Mouse (Mus musculus) ES-Bruce4 (cell line): Measurements from ENCODE around the gene Clrn1.
"Not testable (repeated sequence)": the region's sequence is repeated elsewhere in the genome, so short reads cannot be mapped to it uniquely, and the experiment has no call there.

Experiments used
- CTCF ChIP-seq: IDR thresholded peaks from one replicate; pipeline ENCODE4 v1.8.1; 2011; ENCODE audit warnings: low read depth, low read length
- EP300 ChIP-seq: IDR thresholded peaks from 2 replicates; pipeline ENCODE4 v1.6.1; 2011; ENCODE audit warnings: low read depth, low read length; ENCODE audit not compliant: insufficient read depth
- POLR2A ChIP-seq: IDR thresholded peaks from one replicate; pipeline ENCODE4 v1.8.1; 2011; ENCODE audit warnings: low read length; ENCODE audit not compliant: insufficient read depth

DNA sequence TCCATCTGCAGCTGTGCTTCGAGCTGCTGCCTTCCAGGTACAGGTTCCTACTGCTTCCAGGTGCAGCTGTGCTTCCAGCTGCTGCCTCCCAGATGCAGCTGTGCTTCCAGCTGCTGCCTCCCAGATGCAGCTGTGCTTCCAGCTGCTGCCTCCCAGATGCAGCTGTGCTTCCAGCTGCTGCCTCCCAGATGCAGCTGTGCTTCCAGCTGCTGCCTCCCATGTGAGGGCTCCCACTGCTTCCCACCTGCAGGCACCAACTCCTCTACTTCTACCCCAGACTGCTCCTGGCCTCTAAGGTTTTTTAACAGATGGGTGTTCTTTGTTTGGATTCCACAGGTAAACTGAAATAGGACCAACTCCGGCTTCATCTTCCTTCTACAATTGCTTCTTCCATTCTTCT, 13.3 kb downstream of the Clrn1 start:
- not testable (repeated sequence) for TF ChIP-seq CTCF, POLR2A, EP300
